Mouse (Mus musculus) intestine, postnatal 0 days (tissue): ENCODE measurements around the gene Parl. TPM values are rescaled to one million over a fixed set of nuclear protein-coding genes. Genes with fewer than 3 reads are reported as not detected.
A peak's percentile ranks its signal among the peaks of the same experiment; 100 is the strongest.

Experiments used
- ATAC-seq: fragments of 200-750 bp; cut with Nextera tagmentation; 2 replicates; pipeline ENCODE4 v1.8.0; 2017; ENCODE audit warnings: mild to moderate bottlenecking, moderate TSS enrichment, moderate library complexity
- H3K27ac ChIP-seq: fragments of 300-500 bp; sonication (generic); 2 replicates; pipeline ENCODE4 v1.5.1; 2014; ENCODE audit warnings: mild to moderate bottlenecking, low read depth, low read length, moderate library complexity
- H3K27me3 ChIP-seq: fragments of 300-500 bp; sonication (generic); replicated peaks from 2 replicates; pipeline ENCODE4 v1.6.1; 2014; ENCODE audit warnings: low read length, mixed read lengths; ENCODE audit not compliant: control insufficient read depth, insufficient read depth
- H3K36me3 ChIP-seq: fragments of 300-500 bp; sonication (generic); 2 replicates; pipeline ENCODE4 v1.6.1; 2014; ENCODE audit warnings: mild to moderate bottlenecking, moderate library complexity; ENCODE audit not compliant: control insufficient read depth, insufficient read depth
- H3K4me1 ChIP-seq: fragments of 300-500 bp; sonication (generic); replicated peaks from 2 replicates; pipeline ENCODE4 v1.6.1; 2014; ENCODE audit warnings: antibody characterized with exemption, low read length, mixed read lengths; ENCODE audit not compliant: control insufficient read depth, insufficient read depth
- H3K4me2 ChIP-seq: fragments of 300-500 bp; sonication (generic); replicated peaks from 2 replicates; pipeline ENCODE4 v1.6.1; 2014; ENCODE audit warnings: low read depth, mild to moderate bottlenecking, moderate library complexity
- H3K4me3 ChIP-seq: fragments of 300-500 bp; sonication (generic); 2 replicates; pipeline ENCODE4 v1.5.1; 2014; ENCODE audit warnings: low read depth, low read length
- H3K9ac ChIP-seq: fragments of 300-500 bp; sonication (generic); 2 replicates; pipeline ENCODE4 v1.6.1; 2014; ENCODE audit warnings: mild to moderate bottlenecking, low read depth, low read length
- H3K9me3 ChIP-seq: fragments of 300-500 bp; sonication (generic); 2 replicates; pipeline ENCODE4 v1.6.1; 2016; ENCODE audit warnings: mixed run types; ENCODE audit not compliant: control insufficient read depth
- CTCF ChIP-seq: sonication (generic); IDR thresholded peaks from 2 replicates; pipeline ENCODE4 v1.5.1; 2016; ENCODE audit warnings: low read depth, mild to moderate bottlenecking, control low read depth, antibody characterized with exemption, moderate library complexity
- WGBS: fragments of 180-500 bp; shearing (Covaris S2); extraction: QIAGEN DNeasy Blood & Tissue Kit; methylation state at CpG from one replicate; pipeline ENCODE4 v1.1.7; 2014; 5-methylcytosine and 5-hydroxymethylcytosine counted together
- polyA plus RNA-seq: library from polyadenylated mRNA; unstranded; fragments of >200 nt; fragmentation: Nextera tagmentation; extraction: Ambion mirVana; gene quantifications from 2 replicates; pipeline ENCODE4 v1.2.1, GENCODE M21; 2015

The Parl gene
- polyA plus RNA-seq, 1 experiment from 2014 or later, result 89.9 TPM

DNA sequence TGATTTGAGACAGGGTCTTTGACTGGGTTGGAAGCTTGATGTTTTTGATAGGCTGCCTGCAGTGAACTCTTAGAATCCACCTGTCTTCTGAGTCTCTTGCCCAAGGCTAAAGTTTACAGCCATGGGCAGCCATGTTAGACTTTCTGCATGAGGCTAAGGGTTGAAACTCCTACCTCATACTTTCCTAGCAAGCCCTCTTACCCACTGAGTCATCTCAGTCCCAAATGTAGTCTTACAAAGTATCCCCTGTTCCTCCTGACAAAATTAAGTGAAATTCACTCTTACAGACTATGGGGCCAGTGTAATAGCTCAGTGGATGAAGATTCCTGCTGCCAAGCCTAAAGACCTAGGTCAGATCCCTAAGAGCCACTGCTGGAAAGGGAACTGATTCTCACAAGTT lies 55.1 kb downstream of the Parl start:
- H3K9me3 ChIP-seq, result no peaks in the 10 kb centered on the region
- TF ChIP-seq CTCF, result no peak
- H3K4me2 ChIP-seq, result no peak overlapping the region
- no peaks in the 10 kb centered on the region for H3K27me3 ChIP-seq
- no peak overlapping the region for H3K27ac ChIP-seq
- no peak overlapping the region for H3K4me3 ChIP-seq
- H3K36me3 ChIP-seq, result no peaks in the 10 kb centered on the region
- no peaks in the 10 kb centered on the region for H3K4me1 ChIP-seq
- no peak overlapping the region for H3K9ac ChIP-seq
- ATAC-seq, result no peak

DNA sequence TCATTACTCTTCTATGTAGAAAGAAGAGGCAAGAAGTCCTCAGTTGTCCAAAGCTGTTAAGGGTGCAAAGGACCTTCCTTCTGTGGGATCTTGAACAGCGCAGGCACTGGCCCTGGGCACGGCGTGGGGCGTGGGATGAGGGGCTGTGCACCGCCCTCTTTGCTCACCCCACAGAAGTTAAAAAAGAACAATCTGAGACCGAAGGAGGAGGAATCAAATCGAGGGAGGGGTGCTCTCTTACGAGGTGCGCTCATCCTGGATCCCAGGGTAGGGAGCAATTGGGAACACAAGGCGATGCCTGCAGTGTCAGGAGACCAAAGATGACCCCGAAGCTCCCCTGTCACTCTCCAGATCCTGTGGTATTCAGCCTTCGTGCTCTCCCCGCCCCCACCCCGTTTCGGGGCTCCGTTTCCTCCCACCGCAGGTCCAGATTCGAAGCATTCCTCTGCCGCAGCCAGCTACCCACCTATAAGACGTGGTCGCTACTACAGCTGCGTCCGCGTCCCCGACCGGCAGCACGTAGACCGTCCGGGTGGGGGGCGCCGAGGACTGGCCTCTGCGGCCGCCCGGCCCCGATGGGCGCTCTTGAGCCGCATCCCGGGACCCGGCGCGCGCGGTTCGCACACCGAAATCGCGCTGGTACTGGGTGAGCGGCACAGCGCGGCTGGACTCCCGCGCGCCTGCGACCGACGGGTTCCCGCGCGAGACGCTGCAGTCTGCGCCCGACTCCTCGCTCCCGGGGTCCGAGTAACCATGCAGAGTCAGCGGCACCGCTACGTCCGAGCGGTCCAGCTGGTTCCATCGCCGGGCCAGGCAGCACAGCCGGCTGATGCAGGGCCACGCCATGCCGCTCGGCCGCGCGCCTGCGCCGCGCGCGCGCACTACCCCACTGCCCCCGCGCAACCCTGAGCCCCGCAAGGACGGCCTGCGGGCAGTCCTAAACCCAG lies 61.4 kb downstream of the Parl start, which contains the start of gene Map6d1:
TSS of gene Map6d1 (minus strand) at position 891 of the 947 bp plus-strand sequence.
- Histone ChIP-seq H3K9ac (peak within 1 kb of the TSS; percentile 54; the same call in 1 of the 2 replicates), H3K36me3 (no peaks in the 10 kb centered on the region), H3K27ac (no peak within 1 kb of the TSS), H3K27me3 (peaks cover 9% of the 10 kb centered on the region; the same call in 1 of the 2 replicates), H3K4me2 (peak within 1 kb of the TSS; percentile 99), H3K9me3 (no peaks in the 10 kb centered on the region), H3K4me1 (no peaks in the 10 kb centered on the region), H3K4me3 (peak within 1 kb of the TSS; percentile 68)
- peak; percentile 39; the same call in 1 of the 2 replicates for ATAC-seq
- no peak for TF ChIP-seq CTCF
- 1% methylated on average over 90 of the region's 90 CpGs for WGBS

DNA sequence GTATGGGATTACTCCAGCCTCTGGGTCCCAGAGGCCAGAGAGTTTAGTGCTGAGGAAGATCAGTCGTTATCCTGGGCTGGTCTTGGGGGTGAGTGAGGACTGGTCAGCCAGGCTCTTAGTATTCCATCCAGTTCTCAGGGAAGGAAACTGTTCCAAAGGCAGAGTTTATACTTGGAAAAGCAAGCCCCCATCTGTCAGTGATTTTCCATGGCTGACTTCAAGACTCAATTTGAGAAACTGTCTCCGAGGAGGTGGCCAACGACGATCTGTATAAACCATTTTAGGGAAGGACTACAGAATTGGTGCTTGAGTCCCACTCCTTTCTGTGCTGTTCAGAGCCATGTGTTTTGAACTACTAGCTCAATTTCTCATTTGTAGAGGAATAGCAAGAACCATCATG lies 63.5 kb downstream of the Parl start:
- ATAC-seq, result no peak
- 82% methylated on average over 4 of the region's 4 CpGs for WGBS

DNA sequence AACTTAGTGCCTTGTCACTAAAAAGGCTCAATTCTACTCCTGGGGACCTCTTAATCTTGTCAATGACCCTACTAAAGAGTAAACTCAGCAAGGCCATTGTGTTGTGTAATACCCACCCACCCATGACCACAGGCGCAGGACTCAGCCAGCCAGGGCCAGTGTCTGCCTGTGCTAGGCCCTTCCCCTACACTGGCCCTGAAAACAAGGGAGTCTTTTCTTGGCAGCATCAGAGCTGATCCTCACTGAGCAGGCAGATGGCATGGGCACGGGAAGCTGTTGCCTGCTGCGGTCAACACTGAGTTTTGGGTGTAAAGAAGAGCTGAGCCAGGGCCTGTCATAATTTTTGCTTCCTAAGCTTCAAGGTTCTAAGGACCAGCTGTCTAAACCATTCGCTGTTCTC lies 64.8 kb downstream of the Parl start:
- ATAC-seq, result no peak
- peaks cover 9% of the 10 kb centered on the region; the same call in 1 of the 2 replicates for H3K27me3 ChIP-seq
- WGBS, result 79% methylated on average over 4 of the region's 4 CpGs
- no peaks in the 10 kb centered on the region for H3K9me3 ChIP-seq
- H3K4me2 ChIP-seq, result no peak overlapping the region
- no peak for TF ChIP-seq CTCF
- no peak overlapping the region for H3K4me3 ChIP-seq
- H3K4me1 ChIP-seq, result no peaks in the 10 kb centered on the region
- no peak overlapping the region for H3K9ac ChIP-seq
- no peaks in the 10 kb centered on the region; the same call in 1 of the 2 replicates for H3K36me3 ChIP-seq
- H3K27ac ChIP-seq, result no peak overlapping the region

More for the DNA sequence above, 63.5 kb downstream of the Parl start:
- Histone ChIP-seq H3K4me1 (no peaks in the 10 kb centered on the region), H3K27ac (no peak overlapping the region), H3K36me3 (no peaks in the 10 kb centered on the region), H3K4me3 (no peak overlapping the region), H3K27me3 (peaks cover 9% of the 10 kb centered on the region; the same call in 1 of the 2 replicates), H3K9me3 (no peaks in the 10 kb centered on the region), H3K4me2 (no peak overlapping the region), H3K9ac (no peak overlapping the region)
- TF ChIP-seq CTCF, result no peak

DNA sequence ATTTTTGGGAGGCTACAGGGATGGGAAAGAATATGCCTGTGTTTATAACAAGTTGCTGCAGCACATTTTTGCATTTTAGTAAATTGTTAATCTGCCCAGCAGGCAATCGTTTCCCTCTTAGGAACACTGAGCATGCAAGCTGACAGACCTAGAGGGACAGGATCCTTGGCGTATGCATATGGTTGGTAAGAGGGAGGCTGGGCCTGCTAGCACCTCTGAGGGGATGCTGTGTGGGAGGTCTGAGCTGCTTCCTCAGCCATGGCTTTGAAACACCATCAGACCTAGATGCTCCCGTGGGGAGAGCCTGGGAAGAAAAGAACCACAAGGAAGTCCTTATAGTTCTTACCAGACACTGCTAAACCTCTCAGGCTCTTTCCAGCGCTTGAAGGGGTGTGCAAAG lies 67.8 kb downstream of the Parl start:
- Histone ChIP-seq H3K4me1 (no peaks in the 10 kb centered on the region), H3K27me3 (no peaks in the 10 kb centered on the region), H3K36me3 (peaks cover 24% of the 10 kb centered on the region), H3K4me2 (no peak overlapping the region), H3K27ac (no peak overlapping the region), H3K4me3 (no peak overlapping the region), H3K9me3 (no peaks in the 10 kb centered on the region), H3K9ac (no peak overlapping the region)
- 63% methylated on average over 4 of the region's 4 CpGs for WGBS
- ATAC-seq, result no peak
- no peak for TF ChIP-seq CTCF

Other genes with a start within 250 kb of the Parl start
- 14.1 and 15.3 TPM in 2 replicates for gene Klhl24, start 204.8 kb downstream of the Parl start, polyA plus RNA-seq
- 4.3 and 4.7 TPM in 2 replicates for gene Yeats2, start 161.3 kb downstream of the Parl start, polyA plus RNA-seq
- 0.09 and 0.10 TPM in 2 replicates for gene Map6d1, start 61.0 kb downstream of the Parl start, polyA plus RNA-seq
- not detected in 2 replicates for gene Cyp2ab1, start 23.0 kb upstream of the Parl start, polyA plus RNA-seq
- gene Abcc5, start 124.0 kb upstream of the Parl start, polyA plus RNA-seq, result 11.5 and 13.7 TPM in 2 replicates
- 37.2 and 37.8 TPM in 2 replicates for gene Eif2b5, start 196.4 kb upstream of the Parl start, polyA plus RNA-seq
- gene Dvl3, start 214.6 kb upstream of the Parl start, polyA plus RNA-seq, result 11.5 and 13.7 TPM in 2 replicates
- 411 and 423 TPM in 2 replicates for gene Ap2m1, start 233.1 kb upstream of the Parl start, polyA plus RNA-seq
- gene Abcf3, start 246.2 kb upstream of the Parl start, polyA plus RNA-seq, result 47.0 and 64.3 TPM in 2 replicates